Mouse (Mus musculus): ENCODE data around the gene Slx4ip.

Gene Slx4ip

DNA sequence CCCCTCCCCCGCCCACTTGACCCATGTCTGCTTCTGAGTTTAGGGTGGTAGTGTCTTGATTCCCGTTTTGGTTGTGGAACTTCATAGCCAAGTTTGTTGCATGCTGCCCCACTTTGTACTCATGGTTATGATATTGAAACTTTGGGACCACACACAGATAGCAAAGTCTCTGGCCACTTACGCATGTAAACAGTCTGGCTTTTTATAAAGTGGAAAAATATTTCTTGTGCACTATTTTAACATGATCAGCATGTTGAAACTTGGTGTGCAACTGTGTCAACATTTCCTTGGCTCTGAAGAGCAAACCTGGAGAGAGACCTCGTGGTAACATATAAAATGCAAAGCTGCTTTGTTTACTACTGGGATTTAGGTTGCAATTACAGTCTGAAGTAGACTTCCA is 56.5 kb downstream of the Slx4ip start:
- no peak for DNase-seq (ENCODE audit: low spot score in 2 of 2)

DNA sequence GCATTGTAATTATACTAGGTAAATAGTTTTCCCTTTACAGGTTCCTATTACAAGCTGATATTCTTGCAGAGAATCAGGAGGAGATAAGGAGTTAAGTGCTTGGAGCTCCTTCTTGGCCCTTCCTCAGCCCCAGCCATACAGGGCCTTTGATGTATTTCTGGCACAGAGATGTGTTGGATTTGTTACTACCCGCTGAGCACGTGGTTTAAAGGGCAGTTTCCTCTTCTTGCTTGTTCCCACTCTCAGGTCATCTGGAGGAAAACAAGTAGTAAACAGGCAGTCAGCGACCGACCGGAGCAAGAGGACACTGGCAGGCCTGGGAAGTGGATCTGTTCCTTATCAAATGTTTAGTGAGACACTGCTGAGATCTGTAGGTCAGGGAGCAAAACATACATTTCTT is 56.9 kb downstream of the Slx4ip start:
- no peak for DNase-seq (ENCODE audit: low spot score in 2 of 2)

DNA sequence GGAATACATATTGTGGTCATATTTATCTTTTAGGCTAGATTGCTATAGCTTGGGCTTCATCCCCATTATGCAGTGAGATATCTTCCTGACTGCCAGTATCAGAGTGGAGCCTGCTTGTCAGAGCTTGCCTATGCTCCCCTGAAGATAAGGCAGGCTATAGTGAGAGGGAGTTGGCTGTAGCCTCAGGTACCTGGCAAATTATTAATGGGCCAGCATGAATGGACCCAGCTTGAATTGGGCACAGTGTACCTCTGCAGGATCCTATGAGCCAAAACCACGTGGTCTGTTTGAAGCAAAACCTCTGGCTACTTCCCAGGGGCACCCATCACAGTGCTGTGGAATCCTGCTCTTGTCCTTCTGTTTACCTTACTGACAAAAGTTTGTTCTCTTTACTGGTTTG is 61.2 kb downstream of the Slx4ip start:
- no peak for DNase-seq (ENCODE audit: low spot score in 2 of 2)

DNA sequence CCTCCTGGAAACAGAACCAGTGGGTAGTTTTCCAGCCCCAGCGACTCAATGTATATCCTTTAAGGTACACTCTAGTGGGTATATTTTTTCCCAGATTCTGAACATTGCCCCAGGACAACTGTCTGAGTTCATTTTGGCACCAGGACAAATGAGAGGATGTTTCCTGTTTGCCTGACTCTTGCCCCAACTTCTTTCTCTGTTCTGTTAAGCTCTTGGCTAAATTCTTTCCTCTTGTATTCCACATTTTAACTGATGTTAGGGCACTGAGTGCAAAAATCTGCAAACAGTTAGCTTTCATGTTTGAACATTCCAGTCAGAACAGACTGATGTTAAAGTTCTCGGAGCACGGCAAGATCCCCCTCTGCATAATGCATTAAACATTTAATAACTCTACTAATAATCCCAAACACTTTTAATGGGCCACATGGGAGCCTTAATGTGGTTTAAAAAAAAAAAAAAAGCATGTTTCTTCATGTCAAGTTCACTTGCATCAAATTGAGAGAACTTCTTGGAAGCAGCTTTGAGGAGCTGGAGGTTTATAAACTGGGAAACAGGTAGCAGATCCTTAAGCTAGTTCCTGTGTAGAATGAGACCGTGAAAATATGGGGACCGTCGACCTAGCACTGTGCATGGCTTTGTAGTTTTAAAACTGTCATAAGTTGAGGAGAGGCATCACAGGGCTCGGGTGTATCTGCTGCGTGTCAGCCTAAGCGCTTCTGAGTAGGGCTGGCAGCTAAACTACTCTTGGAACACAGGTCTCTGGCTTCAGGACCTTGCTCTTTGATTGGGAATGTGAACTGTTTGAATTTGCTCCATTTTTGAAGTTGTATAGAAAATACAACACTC is 64.9 kb downstream of the Slx4ip start:
- no peak for DNase-seq (ENCODE audit: low spot score in 2 of 2)

DNA sequence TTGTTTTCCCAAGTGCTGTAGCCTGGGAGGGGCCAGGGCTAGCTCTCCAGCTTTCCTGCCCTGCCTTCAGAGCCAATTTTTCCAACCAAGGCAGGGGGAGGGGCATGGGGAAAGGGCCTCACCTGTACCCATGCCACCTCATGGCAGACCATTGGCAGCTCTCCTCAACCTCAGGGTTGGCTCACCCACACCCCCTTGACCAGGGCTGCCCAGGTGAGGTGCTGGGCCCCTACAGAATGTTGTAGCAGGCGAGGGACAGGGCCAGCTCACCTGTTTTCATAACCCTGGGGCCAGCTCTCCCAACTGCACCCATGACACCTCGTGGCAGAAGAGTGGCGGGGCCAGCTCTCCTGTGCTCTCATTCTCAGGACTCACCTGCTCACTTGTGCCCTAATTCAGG is 67.7 kb downstream of the Slx4ip start:
- no peak for DNase-seq (ENCODE audit: low spot score in 2 of 2)

DNA sequence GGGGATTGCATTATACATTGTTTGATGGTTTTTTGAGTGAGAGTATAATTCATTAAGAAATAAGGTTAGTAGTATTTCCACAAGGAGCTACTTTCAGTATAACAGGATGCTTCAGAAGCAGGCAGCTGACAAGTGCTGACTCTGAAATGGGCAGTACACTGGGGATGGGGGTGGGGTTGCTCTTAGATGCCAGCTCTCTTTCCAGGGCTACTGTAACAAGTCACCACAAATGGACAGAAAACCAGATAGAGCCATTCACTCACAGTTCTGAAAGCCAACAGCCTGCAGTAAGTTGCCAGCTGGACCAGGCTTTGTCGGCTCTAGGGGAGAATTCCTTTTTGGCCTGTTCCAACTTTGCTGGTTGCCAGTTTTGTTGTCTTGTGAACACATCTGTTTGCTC is 84.8 kb downstream of the Slx4ip start:
- no peak for DNase-seq (ENCODE audit: low spot score in 2 of 2)

DNA sequence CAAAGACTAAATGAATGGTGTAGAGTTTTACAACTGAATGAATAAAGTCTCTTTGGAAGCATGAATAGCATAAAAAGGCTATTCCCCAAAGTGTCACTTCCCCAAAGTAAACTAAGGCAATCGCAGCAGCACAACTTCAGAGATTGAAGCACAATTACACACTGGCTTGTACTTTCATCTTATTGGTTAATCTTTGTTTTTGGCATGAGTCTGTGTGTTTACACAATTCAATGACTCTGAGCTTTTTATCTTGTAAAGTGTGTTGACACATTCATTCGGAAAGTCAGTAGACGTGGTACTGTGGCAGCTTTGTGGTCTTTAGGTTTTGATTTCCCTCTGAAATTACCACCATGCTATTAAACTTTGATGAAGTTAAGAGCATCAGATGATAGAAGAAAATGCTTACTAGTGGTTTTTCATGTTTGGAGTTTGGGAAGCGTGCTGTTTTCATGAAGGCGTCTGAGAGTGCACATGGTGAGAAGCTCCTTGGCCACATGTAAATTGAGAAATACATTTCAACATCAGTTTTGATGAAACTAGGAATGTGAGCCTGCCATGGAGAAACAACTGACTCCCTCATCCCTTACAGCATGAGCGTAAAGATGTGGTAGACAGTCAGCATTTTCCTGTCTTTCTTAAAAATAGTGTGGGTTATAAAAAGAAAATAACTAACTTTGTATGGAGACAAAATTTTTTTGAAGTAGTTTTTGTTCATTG is 88.2 kb downstream of the Slx4ip start:
- no peak for DNase-seq (ENCODE audit: low spot score in 2 of 2)

DNA sequence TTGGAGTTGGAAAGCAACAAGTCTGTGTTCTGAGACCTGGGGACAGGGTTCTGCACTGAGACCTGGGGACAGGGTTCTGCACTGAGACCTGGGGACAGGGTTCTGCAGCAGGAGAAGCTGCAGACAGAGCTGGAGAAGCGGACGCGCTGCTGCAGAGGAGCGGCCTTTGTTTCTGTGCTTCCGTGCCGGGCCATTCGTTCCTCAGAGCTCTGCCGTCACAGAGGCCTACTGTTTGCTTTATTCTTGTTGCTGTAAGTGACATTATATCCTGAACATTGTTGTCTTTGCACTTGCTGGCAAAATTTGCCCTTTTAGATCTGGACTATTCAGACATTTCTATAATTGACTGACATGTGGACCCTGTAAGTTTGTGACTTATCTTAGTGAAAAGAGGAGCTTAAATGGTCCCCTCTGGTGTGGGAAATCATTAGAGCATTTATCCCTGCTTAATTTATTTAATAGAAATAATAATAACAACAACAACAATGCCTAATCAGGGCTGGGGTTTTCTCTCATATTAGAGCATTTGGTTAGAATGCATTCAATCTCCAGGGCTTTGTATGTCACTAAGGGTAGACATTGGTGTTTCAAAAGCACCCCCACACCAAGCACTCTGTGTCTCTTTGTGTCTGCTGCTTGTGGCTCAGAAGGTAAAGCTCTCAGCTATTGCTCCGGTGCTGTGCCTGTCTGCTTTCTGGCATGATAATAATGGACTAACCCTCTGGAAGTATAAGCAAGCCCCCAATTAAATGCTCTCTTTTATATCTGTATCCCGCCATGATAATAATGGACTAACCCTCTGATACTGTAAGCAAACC is 90.3 kb downstream of the Slx4ip start:
- no peak for DNase-seq (ENCODE audit: low spot score in 2 of 2)

DNA sequence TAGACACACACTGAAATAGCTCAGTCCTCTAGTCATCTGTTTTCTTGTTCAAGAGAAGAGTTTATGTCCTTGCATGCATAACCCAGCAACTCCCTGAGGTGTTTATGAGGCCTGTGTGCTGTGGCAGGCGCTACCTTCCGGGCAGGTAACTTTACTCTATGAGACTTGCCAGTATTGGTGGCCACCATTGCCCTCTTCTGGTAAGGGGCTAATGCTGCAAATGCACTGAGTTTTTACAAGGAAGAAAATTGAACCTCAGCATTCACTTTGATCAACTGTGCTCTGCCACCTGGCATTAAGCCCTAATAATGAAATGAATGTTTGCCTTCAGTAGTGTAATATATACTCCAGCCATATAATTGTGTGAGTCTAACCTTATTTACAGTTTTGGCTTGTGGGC is 92.9 kb downstream of the Slx4ip start:
- no peak for DNase-seq (ENCODE audit: low spot score in 2 of 2)

DNA sequence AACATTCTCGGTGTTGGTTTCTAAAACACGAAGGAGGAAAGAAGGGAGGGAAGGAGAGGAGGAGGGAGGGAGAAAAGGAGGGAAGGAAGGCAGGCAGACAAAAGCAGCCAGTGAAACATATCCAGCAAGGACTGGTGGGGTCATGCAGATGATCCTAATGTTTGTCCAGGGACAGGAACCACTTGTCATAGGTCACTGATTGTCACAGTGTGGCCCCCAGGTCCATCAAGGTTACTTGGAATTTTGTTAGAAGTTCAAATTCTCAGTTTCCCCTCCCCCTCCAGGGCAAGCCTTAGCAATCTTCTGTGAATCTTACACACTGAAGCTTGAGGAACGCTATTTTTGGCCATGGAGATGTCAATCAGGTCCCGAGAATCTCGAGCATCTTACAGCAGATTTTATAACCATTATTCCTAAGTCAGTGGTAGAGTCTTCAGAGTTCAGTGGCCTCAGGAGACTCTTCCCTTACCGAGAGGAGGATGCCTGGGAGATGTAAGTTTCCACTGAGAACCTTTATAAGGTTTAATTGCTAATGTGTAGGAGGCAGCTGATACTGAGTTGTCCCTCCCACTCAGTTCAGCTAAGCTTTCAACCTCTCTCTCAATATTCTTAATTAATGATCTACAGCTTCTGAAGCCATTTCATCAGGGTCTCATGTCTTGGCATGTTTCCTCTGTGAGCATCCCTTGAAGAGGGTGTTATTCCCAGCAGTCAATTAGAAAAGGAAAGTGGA is 95.1 kb downstream of the Slx4ip start:
- DNase-seq (ENCODE audit: low spot score in 2 of 2), result no peak

DNA sequence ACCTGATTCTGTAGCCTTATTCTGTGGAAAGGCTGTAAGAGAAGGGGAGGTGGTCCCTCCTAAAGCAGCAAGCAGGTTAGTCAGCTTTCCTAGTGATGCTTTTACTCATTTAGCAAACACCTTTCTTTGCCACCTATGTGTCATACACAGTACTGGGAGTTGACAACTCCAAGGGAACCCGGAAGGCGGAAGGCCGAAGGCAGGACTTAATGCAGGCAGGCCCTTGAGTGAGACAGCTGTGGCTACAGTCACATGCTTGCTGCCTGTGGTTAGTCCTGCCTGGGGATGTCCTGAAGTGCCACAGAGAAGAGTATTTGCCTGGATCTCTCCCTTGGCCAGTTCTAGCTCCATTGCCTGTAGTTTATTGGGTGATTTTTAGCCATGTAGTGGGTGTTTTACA is 102.1 kb downstream of the Slx4ip start:
- no peak for DNase-seq (ENCODE audit: low spot score in 2 of 2)

DNA sequence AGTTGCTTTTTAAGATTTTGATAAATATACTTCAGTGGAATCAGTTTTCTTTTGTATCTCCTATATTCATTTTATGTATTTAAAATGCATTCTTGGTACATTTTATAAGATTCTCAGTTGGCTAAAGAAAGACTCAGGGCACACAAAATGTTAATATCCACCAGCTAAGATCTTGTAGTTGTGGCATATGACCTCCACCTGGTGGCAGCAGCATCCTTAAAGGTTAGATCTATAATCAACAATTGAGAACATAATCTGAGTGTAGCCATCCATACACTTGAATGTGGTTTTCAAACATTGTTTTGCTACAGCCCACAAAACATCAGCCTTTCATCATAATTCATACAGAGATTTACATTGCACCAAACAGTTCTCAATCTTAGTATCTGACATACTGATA is 106.1 kb downstream of the Slx4ip start:
- DNase-seq (ENCODE audit: low spot score in 2 of 2), result no peak

DNA sequence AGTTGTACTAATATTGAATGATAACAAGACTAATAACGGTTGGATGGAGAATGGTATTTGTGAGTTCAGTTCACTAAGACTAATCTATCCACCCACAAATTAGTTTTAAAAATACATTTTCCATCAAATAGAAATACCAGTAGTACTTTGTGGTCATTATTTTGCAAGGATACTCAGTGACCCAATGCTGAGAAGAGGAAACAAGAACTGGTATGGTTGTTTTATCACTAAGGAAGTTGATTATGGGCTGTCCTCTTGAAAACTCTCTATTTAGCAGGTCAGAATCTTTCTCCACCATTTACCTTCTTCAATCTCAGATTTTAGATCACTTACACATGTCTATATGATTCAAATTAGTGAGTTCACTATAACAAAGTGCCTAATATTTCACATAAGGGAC is 111.0 kb downstream of the Slx4ip start:
- DNase-seq (ENCODE audit: low spot score in 2 of 2), result no peak

DNA sequence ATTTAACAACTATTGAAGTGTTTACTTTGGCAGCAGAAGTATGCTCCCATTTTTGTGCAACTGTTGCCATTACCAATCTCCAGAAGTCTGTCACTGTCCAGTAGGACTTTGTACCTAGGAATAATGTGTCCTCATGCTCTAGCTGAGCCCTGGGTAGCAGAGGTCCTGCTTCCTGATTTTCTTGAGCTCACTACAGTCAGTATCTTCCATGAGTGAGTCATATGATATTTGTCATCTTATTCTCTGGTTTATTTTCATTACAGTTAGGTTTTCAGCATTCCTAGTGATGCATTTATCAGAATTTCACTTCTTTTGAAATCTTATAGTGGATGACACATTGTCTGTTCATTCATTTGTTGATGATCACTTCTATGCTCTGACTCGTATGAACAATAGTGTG is 115.6 kb downstream of the Slx4ip start:
- no peak for DNase-seq (ENCODE audit: low spot score in 2 of 2)

DNA sequence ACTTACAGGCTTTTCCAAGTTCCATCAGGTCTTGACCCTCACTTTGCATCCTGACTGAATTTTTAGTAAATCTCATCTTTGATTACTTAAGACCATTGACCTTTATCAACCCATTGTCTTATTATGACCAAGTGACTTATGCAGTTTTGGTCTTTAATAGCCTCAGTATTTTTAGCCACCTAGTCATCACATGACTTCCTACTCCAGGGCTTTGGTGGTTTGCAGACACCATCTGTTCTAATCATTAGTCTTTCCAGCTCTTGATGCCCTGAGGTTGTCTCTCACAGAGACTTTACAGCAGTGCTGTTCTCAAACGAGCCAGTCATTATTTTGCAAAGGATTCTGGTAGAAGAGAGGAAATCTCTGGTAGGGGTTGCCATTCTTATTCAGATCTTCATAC is 121.0 kb downstream of the Slx4ip start:
- DNase-seq (ENCODE audit: low spot score in 2 of 2), result no peak

DNA sequence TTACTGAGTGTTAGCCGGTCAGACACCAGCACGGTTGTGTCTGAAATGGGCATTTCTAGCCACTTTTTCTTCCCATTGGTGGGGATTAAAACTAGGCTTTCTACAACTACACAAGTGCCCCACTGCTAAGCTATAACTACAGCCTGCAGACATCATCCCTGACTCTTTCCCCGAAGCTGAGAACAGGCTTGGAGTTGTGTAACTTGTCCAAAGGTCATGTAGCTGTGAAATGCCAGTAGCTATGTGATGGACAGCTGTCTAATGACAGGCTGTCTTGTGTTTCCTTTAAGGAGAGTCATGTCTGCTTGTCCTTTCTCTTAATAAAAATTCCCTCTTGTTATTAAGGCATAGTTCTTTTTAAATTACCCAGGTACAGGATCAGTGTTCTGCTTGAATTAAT is 122.1 kb downstream of the Slx4ip start:
- no peak for DNase-seq (ENCODE audit: low spot score in 2 of 2)

DNA sequence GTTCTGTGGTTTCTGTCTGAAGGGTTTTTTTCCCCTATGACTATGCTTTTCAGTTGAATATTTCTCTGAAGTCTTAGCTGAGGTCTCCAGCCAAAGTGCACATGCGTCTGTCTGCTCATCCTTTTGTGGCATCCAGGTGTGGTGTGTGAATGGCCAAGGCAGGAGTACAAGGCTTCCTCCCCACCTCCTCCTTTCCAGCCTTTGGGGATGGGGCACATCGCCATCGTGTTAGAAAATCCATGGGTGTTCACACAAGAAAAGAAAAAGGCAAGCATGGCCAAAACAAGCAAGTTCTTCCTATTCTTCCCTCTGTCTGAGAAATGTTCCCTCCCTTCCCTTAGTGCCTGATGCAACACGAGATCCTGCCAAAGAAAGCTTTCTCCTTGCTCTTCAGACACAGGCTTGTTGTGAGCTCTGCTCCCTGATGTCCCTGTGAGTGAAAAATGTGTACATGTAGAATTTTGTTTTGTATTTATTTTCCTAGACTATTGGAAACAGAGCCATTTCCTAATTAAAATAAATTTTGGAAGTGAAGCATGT is 122.9 kb downstream of the Slx4ip start:
- DNase-seq (ENCODE audit: low spot score in 2 of 2), result no peak

DNA sequence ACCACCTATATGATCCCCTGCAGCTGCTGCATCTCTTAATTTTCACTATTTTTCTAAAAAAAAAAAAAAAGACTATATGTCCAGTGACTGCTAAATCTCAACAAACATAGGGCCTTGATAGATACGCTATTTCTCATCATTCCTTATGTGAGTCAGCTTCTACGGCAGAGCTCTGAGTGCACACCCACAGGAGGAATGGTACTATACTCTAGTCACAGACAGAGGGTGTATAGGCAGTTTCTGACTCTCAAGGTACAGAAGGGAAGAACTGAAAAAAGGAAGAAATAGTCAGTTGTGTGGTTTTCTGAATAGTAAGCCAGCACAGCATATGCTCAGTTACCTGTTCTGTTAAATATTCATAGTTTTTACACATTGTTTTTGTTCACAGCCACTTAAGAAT is 123.4 kb downstream of the Slx4ip start:
- no peak for DNase-seq (ENCODE audit: low spot score in 2 of 2)

DNA sequence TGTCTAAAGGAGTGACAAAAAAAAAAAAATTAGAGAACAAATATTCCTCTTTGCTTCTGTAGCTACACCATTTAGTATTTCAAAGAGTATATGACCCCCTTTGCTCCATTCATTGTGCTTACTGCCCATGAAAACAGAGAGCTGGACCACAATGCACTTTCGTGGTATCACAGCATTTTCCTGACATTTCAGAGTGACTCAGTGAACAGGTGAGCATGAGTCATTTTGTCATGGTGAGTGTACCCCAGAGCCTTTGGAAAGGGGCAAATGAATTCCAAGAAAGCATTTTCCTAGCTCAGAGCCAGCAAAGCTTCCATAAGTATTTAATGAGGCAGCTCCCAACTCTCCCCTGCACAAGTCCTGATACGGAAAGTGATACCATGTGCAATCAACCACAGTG is 153.1 kb downstream of the Slx4ip start:
- DNase-seq (ENCODE audit: low spot score in 2 of 2), result no peak

DNA sequence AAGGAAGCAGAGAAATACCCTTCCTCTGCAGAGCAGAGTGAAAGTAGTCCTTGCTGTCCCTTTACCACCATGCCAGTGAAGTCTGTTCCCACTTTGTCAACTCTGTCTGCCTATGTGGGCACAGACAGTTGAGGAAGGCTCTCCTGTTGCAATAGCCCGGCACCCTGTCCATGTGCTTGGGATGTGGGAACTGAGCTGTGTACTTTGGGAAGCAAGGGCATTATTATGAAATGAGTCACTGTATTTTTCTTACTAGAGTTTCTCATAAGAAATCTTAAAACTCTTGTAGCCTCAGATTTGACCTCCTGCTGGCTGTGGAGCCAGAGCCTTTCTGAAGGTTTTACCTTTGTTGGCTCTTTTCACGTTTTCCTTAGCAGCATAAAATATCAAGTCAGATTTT is 158.3 kb downstream of the Slx4ip start:
- DNase-seq (ENCODE audit: low spot score in 2 of 2), result no peak

DNA sequence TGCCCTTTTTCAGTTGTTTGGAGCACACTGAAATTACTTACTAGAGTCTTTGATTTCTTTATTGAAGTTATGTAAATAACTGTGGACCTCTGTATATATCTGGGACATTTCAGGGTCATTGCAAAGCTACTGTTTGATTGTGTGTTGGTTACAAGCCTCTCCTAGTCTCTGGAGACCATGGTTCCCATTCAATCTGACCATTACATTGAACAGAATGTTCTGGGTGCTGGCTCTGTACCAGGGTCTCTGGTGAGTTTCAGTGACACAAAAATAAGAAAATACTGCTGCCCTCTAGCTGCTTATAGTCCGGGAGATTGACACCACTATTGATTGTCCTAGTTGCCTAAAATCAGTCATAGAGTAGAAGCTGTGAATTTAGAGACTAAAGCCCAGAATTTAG is 158.9 kb downstream of the Slx4ip start:
- DNase-seq (ENCODE audit: low spot score in 2 of 2), result no peak

DNA sequence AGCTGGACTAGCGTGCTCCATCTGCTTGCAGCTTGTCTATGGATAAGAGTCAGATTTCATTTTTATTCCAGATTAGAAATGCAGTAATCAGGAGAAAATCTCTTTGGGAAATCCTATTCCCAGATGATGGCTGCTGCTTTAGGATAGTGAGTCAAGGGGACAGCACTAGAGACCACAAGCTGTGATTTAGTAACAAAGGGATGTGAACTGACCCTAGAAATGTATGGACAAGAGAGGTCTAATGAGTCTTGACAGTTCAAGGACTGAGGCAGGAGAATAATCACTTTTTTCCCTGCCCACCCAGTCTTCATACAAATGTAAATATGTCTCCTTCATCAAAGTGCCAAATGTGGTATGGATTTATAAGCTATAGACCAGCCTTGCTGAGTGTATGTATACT is 172.8 kb downstream of the Slx4ip start:
- no peak for DNase-seq (ENCODE audit: low spot score in 2 of 2)

Measured in frontal cortex, postnatal 14 days (tissue).